Mouse (Mus musculus) brain, embryonic 14.5 days (tissue): Measurements from ENCODE around the gene Calm1.

Experiments
- CTCF ChIP-seq: fragments of 200-500 bp; IDR thresholded peaks from 2 replicates; pipeline ENCODE4 v1.5.1; 2012; ENCODE audit warnings: inconsistent platforms, mild to moderate bottlenecking, moderate library complexity, borderline replicate concordance; ENCODE audit not compliant: insufficient read depth, insufficient read length; ENCODE audit errors: extremely low read depth
- POLR2A ChIP-seq: fragments of 200-500 bp; IDR thresholded peaks from 2 replicates; pipeline ENCODE4 v1.6.1; 2012; ENCODE audit warnings: mild to moderate bottlenecking, inconsistent platforms, borderline replicate concordance; ENCODE audit not compliant: poor library complexity, insufficient read depth, insufficient read length, severe bottlenecking; ENCODE audit errors: extremely low read depth

- no peak for TF ChIP-seq POLR2A
- TF ChIP-seq CTCF, result no peak
Observed at GRCm38 (mm10) chr12:100214738-100215137, 15.5 kb downstream of the Calm1 start.
